Mouse (Mus musculus): ENCODE measurements around the gene Ddx25.

The Ddx25 gene

DNA sequence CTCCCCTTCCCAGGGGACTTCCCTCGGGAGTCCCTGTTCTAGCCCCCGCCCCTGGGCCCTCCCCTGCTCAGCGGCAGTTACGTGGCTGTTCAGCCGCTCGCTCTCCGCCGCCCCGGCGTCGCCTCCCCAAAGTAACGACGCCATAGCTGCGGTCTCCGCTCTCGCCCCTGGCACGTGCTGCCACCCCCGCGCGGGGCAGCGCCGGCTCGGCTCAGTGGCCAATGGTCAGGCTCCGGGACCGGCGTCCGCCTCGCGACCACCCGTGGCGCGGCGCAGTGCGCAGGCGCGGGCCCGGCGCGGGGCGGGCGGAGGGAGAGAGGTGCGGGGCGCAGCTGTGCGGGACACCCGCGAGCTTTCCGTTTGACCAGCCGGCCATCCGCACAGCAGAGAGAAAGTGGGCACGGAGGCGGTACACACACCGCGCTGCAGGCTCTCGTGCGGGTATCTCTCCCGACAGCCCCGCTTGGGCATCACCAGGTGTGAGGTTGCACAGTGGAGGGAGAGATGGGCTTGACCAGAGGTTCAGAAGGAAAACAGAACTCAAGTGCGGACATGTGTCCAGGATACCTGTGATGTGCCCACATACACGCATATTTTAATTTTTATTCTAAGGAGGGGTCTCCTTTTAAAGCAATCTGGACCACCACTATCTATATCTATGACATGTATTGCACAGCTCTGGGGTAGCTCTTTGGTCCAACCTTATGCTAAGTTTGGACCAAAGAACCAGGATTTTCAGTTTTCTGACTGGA, at the start of gene Ddx25, which contains the start of gene Pus3:
Gene Ddx25, minus strand, starts transcription at position 272 of the 752 bp plus-strand sequence.
Gene Pus3, plus strand, starts transcription at position 339 of the 752 bp plus-strand sequence.
- no peak for DNase-seq (ENCODE audit: low read depth, low spot score)

DNA sequence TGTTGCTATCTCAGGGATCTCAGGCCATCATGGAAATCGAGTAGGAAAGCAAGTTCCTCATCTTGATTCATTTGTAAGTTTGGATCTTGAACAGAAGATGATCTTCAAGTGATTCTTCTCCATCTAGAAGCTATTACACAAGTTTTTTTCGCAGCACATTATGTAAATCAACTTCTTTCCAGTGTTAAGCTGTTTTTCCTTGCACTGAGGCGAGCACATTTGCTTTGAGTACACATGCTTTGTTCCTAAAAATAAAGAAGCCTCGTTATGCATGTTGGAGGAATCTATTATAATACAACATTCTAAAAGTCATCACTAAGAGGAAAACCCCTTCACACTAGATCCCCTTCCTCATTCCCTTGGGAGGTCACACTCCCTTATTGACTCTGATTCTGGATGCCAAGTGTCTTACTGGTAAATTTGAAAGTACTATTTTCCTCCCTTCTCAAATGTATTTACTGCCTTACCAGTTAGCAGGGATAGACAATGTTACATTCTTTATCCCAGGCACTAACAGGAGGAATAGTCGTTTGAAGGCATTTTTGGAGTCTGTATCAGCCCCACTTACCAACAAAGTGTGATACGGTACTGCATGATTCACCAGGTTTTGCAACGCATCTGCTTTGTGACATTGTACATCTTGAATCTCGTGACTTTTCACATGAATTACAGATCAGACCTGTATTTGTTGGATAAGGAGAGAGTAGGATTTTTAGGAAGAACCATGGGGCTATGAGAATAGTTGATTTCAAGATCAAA, 49.5 kb upstream of the Ddx25 start:
- no peak for DNase-seq (ENCODE audit: low read depth, low spot score)

GRCm38 (mm10) chr9:35592903-35593302, 34.6 kb upstream of the Ddx25 start:
- DNase-seq (ENCODE audit: low read depth, low spot score), result peak; percentile 73

GRCm38 (mm10) chr9:35587674-35588073, 29.3 kb upstream of the Ddx25 start:
- no peak for DNase-seq (ENCODE audit: low read depth, low spot score)

GRCm38 (mm10) chr9:35574416-35574815, 16.1 kb upstream of the Ddx25 start:
- DNase-seq (ENCODE audit: low read depth, low spot score), result no peak

DNA sequence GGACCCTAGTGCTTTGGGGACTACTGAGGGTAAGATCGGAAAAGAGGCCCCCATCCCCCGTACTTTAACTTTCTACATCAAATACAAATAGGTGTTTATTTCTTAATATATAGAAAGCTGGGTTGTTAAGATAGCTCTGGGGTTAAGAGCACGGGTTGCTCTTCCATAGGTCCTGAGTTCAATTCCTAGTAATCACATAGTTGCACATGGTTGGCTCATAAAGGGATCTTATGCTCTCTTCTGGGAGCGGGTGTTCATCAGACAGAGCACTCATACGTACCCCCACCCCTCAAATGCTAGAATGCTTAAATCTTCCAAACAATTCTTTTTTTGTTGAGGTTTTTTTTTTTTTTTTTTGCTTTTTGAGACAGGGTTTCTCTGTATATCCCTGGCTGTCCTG, 12.3 kb upstream of the Ddx25 start:
- DNase-seq (ENCODE audit: low read depth, low spot score), result no peak

DNA sequence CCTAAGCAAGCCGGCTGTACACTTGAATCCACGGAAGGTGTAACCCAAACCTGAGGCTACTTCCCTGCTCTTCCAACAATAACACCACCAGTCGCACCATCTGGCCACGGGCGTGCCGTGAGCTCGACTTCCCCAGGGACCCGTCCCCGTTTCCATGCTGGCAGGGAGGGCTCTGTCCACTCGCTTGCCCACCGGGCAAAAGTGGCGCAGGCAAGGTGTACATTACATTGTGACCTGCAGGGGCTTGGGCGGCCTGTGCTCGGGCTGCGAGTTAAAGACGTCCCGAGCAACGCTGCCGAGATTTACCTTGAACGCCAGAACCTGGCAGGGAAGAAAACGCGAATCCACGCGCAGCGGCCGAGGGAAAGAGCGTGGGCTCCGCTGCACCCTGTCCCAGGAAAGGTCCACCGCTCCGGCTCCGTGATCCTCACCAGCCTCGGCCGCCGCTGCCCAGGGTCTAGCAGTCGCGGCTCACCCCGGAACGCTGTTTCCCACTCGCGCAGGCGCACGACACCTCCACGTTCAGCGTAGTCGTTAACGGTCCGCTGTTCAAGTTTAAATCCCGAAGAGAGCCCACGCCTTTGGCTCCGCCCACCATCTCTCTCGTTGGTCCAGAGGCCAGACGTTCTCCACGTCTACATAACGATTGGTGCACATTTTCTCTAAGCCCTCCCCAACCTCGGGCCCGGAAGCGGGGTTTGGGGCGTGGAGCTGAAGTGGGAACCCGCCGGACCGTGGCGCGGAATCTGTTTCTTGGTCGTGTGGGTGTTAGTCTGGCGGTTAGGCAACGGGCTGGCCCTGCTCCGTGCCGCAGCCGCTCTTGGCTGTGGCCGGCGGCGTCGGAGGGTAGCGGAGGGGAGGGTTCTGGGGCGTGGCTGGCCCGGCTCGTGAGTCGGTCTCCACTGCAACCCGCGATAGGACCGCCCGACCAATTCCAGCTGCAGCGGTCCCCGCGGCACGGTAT, 11.5 kb upstream of the Ddx25 start, which contains the start of the genes Pate2 and Hyls1:
Gene Pate2, plus strand, starts transcription at position 714 of the 964 bp plus-strand sequence.
Gene Hyls1, minus strand, starts transcription at position 828 of the 964 bp plus-strand sequence.
- peak; percentile 99 for DNase-seq (ENCODE audit: low read depth, low spot score)

DNA sequence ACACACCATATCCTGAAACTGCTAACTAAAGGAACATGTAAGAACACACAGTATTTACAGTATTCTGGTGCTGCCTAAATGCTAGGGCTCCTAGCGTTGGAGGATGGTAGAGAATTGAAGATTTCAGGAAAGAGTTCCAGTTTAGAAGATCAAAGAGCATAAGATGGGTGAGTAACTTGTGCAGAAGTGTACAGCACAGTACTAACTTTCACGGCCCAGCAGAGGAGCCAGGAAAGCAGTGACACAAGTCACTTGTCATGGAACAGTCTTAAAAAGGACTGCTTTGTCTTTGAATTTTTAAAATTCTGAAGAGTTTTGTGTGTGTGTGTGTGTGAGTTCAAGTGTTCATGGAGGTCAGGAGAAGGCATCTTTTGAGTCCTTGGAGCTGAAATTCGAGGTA, 9.7 kb upstream of the Ddx25 start:
- no peak for DNase-seq (ENCODE audit: low read depth, low spot score)

- DNase-seq (ENCODE audit: low read depth, low spot score), result no peak
These were observed 6.4 kb upstream of the Ddx25 start for GRCm38 (mm10) chr9:35564536-35565240.

GRCm38 (mm10) chr9:35561583-35561982, 3.3 kb upstream of the Ddx25 start:
- no peak for DNase-seq (ENCODE audit: low read depth, low spot score)

- no peak for DNase-seq (ENCODE audit: low read depth, low spot score)
These were observed 2.7 kb upstream of the Ddx25 start for GRCm38 (mm10) chr9:35561076-35561475.

GRCm38 (mm10) chr9:35559009-35559890, 922 bp upstream of the Ddx25 start:
- DNase-seq (ENCODE audit: low read depth, low spot score), result peak; percentile 86

DNA sequence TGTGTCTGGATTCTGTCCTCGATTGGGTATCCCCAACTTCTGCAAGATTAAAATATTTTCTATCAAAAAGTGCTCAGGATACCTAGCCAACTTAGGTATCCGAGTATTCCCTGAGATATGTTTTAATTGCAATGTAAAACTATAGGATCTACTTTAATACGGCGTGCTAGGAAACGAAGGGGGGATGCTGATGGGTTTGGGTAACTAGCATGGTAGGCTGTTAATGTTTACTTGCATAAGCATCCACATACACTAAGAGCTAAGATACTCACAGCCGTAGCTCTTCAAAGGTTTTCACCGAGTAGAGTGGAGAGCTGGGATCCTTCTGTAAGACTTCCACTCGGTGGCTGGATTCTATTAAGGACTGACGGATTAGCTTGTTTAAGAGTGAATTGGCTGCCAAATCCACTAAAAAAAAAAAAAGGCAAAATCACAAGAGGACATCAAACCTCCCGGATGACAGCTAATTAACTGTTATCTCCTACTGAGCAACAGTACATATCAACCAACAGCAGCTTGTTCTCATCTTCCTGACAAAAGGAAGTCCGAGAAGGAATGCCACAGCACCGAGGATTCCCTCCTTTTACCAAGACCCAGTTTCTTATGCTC, 1.7 kb downstream of the Ddx25 start:
- no peak for DNase-seq (ENCODE audit: low read depth, low spot score)

GRCm38 (mm10) chr9:35548455-35548854, 9.9 kb downstream of the Ddx25 start:
- no peak for DNase-seq (ENCODE audit: low read depth, low spot score)

DNA sequence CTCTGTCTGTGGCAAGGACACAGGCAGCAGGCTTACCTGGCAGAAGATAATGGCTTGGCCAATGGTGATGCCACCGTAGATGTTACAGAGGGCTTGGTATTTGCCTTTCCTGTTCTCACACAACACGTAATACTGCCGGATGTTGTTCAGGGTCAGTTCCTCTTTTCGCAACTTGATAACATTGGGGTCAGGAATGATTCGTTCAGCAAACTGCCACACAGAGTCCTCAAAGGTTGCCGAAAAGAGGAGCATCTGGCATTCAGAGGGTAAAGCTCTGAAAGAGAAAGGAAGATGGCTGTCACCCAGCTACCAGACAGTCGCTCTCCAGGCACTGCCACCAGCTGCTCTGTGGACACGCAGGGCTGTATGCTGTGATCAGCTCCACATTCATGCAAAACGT, 11.6 kb downstream of the Ddx25 start:
- DNase-seq (ENCODE audit: low read depth, low spot score), result no peak

DNA sequence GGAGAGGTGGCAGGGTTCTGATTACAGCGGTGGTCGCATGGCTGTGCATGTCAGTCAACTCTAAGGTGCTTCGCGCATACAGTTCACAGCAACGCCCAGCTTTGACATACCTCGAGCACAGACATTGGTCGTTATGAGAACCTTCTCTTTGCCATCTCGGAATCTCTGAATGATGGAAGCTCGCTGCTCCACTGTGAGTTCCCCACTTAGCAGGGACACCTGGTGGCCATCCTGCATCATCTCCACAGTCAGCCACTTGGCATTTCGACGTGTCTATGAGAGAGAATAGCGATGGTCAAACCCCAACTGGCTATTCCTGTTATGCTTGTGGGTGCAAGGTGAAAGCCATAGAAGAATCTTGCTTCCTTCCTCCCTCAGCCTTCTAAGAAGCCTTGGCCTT, 12.6 kb downstream of the Ddx25 start:
- DNase-seq (ENCODE audit: low read depth, low spot score), result no peak

DNA sequence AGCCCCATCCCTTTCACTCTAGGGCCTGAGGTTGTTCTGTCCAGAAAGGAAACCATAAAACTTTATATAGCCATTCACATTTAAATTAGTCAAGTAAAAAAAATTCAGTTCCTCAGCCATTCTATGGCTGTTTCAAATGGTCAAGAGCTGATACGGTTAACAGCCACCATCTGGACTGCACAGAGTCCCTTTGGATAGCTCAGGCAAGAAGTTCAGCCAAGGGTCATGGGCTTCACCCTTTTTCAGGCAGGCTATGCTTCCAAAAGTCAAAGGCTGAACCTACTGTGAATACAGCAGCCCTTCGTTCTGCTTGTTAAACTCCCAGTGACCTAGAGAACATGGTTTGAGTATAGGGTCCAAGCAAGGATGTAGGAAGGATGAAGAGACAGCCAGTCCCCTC, 13.7 kb downstream of the Ddx25 start:
- no peak for DNase-seq (ENCODE audit: low read depth, low spot score)

GRCm38 (mm10) chr9:35543099-35543860, 15.0 kb downstream of the Ddx25 start:
- no peak for DNase-seq (ENCODE audit: low read depth, low spot score)

- no peak for DNase-seq (ENCODE audit: low read depth, low spot score)
These were observed 16.4 kb downstream of the Ddx25 start for GRCm38 (mm10) chr9:35541941-35542340.
